In genomic region chr5:34527352-34527751, GRCm38 (mm10) we compare ENCODE assay signal across 29 mouse cellular contexts. TPM values are rescaled to one million over a fixed set of nuclear protein-coding genes. Genes with fewer than 3 reads are reported as not detected.
DNase-seq lines count a peak whose midpoint lies in the region; ATAC-seq lines count a peak whose summit lies in the region.
"Had no signal": no experiment of that assay in that cellular context is flagged by ENCODE, and none has a peak within 500 bp of the region (broad histone marks: within the 10 kb centered on the region; RNA-seq: fewer than 3 reads in every experiment).

No protein-coding gene starts in this region.

- ATAC-seq in megakaryocyte, adult 5-6 weeks (ENCODE audit: poor library complexity, severe bottlenecking): no peak
- no peak for ATAC-seq in liver, embryonic 13.5 days (ENCODE audit: low read depth)
- no peak for ATAC-seq in frontal cortex, adult (ENCODE audit: low TSS enrichment)
- ATAC-seq: forebrain, embryonic 16.5 days; intestine, embryonic 16.5 days; lung, postnatal 0 days had no signal

- H3K9ac ChIP-seq in liver, embryonic 13.5 days: 0 out of 2 replicates have a peak overlapping the region, but pooled peaks have one; percentile 76
- H3K9ac ChIP-seq: embryonic facial prominence, embryonic 13.5 days; heart, embryonic 15.5 days; hindbrain, embryonic 12.5 days; limb, embryonic 12.5 days had no signal

- H3K4me1 ChIP-seq in megakaryocyte, embryonic 14.5 days: peaks cover 78% of the 10 kb centered on the region
- peaks cover 62% of the 10 kb centered on the region for H3K4me1 ChIP-seq in liver, embryonic 13.5 days (replicated peaks)
- H3K4me1 ChIP-seq: hindbrain, embryonic 12.5 days; limb, embryonic 12.5 days had no signal

- peaks cover 34% of the 10 kb centered on the region for H3K36me3 ChIP-seq in megakaryocyte, embryonic 14.5 days (replicated peaks; ENCODE audit: low read length)
- no peaks in the 10 kb centered on the region for H3K36me3 ChIP-seq in liver, embryonic 13.5 days
- H3K36me3 ChIP-seq: embryonic facial prominence, embryonic 13.5 days; forebrain, embryonic 10.5 days; G1E; heart, embryonic 15.5 days; hindbrain, embryonic 12.5 days; limb, embryonic 12.5 days; midbrain, embryonic 10.5 days had no signal

- 80% methylated on average over 2 of the region's 2 CpGs for WGBS in liver, embryonic 13.5 days (ENCODE audit: insufficient replicate concordance)

- DNase-seq in adrenal gland, postnatal 14 days: peak; percentile 1
- DNase-seq in adrenal gland, adult 8-10 months: no peak
- no peak for DNase-seq in liver, embryonic 13.5 days
- DNase-seq in naive thymus-derived CD4-positive, alpha-beta T cell, adult 2 months (ENCODE audit: low read depth): peak; percentile 15
- no peak for DNase-seq in kidney, postnatal 4 days
- DNase-seq: adrenal gland, postnatal 10 days; cerebellum, adult 18-20 months; cerebellum, postnatal 10 days; heart, postnatal 36 days; kidney, adult 9 months; kidney, postnatal 14 days; lung, postnatal 4 days; right cerebral cortex, postnatal 14 days; thymus, postnatal 14 days had no signal

- H3K4me3 ChIP-seq in megakaryocyte, embryonic 14.5 days (replicated peaks): peak overlapping the region; percentile 97
- H3K4me3 ChIP-seq in liver, embryonic 13.5 days (replicated peaks): peak overlapping the region; percentile 75; the same call in 1 of the 2 replicates
- H3K4me3 ChIP-seq: embryonic facial prominence, embryonic 13.5 days; forebrain, embryonic 10.5 days; hindbrain, embryonic 12.5 days; layer of hippocampus, adult 2 months; left cerebral cortex, adult 2 months; limb, embryonic 12.5 days had no signal

- no peak overlapping the region for H3K27ac ChIP-seq in liver, embryonic 13.5 days
- H3K27ac ChIP-seq: embryonic facial prominence, embryonic 13.5 days; forebrain, embryonic 10.5 days; heart, embryonic 15.5 days; hindbrain, embryonic 12.5 days; layer of hippocampus, adult 2 months; left cerebral cortex, adult 2 months; limb, embryonic 12.5 days; midbrain, embryonic 10.5 days had no signal

- H3K4me2 ChIP-seq in liver, embryonic 13.5 days: peak overlapping the region; percentile 84
- H3K4me2 ChIP-seq: hindbrain, embryonic 12.5 days; limb, embryonic 12.5 days had no signal

- no peaks in the 10 kb centered on the region for H3K27me3 ChIP-seq in megakaryocyte, embryonic 14.5 days (replicated peaks)
- H3K27me3 ChIP-seq in liver, embryonic 13.5 days: peaks cover 10% of the 10 kb centered on the region; the same call in 1 of the 2 replicates
- H3K27me3 ChIP-seq: heart, embryonic 15.5 days had no signal

- no peaks in the 10 kb centered on the region for H3K9me3 ChIP-seq in megakaryocyte, embryonic 14.5 days
- no peaks in the 10 kb centered on the region for H3K9me3 ChIP-seq in liver, embryonic 13.5 days (replicated peaks)
- H3K9me3 ChIP-seq: embryonic facial prominence, embryonic 13.5 days; forebrain, embryonic 10.5 days; G1E; heart, embryonic 15.5 days; hindbrain, embryonic 12.5 days; limb, embryonic 12.5 days; midbrain, embryonic 10.5 days had no signal

RNA-seq across cellular contexts. Expression of gene Sh3bp2, which starts 1.7 kb away (rescaled TPM):
- total RNA-seq in adrenal gland, postnatal 14 days (2021): 6.5 and 11.8 TPM in 2 replicates
- 10 to 100 TPM; 11.5 to 23.9 (median 17.8) TPM for total RNA-seq in adrenal gland, adult 8-10 months (2022)
- 8.6 and 17.1 TPM in 2 replicates for polyA plus RNA-seq in megakaryocyte, embryonic 14.5 days (2012; ENCODE audit: insufficient read depth, low replicate concordance)
- total RNA-seq in megakaryocyte, adult 5-6 weeks (2015): 34.7 and 38.5 TPM in 2 replicates
- 48.1 and 60.7 TPM in 2 replicates for total RNA-seq in megakaryocyte, adult 5-6 weeks (2017)
- polyA plus RNA-seq in liver, embryonic 13.5 days (2015; fragmentation: Nextera tagmentation; extraction: Ambion mirVana): 2.4 and 4.4 TPM in 2 replicates

RNA-seq across cellular contexts. Expression of gene Tnip2, which starts 13.6 kb away (rescaled TPM):
- 12.1 and 14.8 TPM in 2 replicates for total RNA-seq in adrenal gland, postnatal 14 days (2021)
- 10 to 100 TPM; 16.3 to 32.3 (median 24.3) TPM for total RNA-seq in adrenal gland, adult 8-10 months (2022)
- 2.0 and 7.5 TPM in 2 replicates for polyA plus RNA-seq in megakaryocyte, embryonic 14.5 days (2012; ENCODE audit: insufficient read depth, low replicate concordance)
- 10.9 and 12.1 TPM in 2 replicates for total RNA-seq in megakaryocyte, adult 5-6 weeks (2015)
- total RNA-seq in megakaryocyte, adult 5-6 weeks (2017): 34.4 and 41.3 TPM in 2 replicates
- polyA plus RNA-seq in liver, embryonic 13.5 days (2015; fragmentation: Nextera tagmentation; extraction: Ambion mirVana): 5.4 and 6.6 TPM in 2 replicates

RNA-seq across cellular contexts. Expression of gene Add1, which starts 46.1 kb away (rescaled TPM):
- 149 and 175 TPM in 2 replicates for total RNA-seq in adrenal gland, postnatal 14 days (2021)
- 100 to 1,000 TPM; 144 to 201 (median 179) TPM for total RNA-seq in adrenal gland, adult 8-10 months (2022)
- 255 and 447 TPM in 2 replicates for polyA plus RNA-seq in megakaryocyte, embryonic 14.5 days (2012; ENCODE audit: insufficient read depth, low replicate concordance)
- total RNA-seq in megakaryocyte, adult 5-6 weeks (2015): 117 and 126 TPM in 2 replicates
- 137 and 192 TPM in 2 replicates for total RNA-seq in megakaryocyte, adult 5-6 weeks (2017)
- polyA plus RNA-seq in liver, embryonic 13.5 days (2015; fragmentation: Nextera tagmentation; extraction: Ambion mirVana): 124 and 133 TPM in 2 replicates

Comparison
In these comparisons a context has a peak if more than half of its experiments do, and no peak if none do; other contexts are left out.
1. DNase-seq: peak in adrenal gland, postnatal 14 days (single experiment) and naive thymus-derived CD4-positive, alpha-beta T cell, adult 2 months (single experiment); none in adrenal gland, adult 8-10 months (single experiment), liver, embryonic 13.5 days (single experiment) and kidney, postnatal 4 days (0 of 2).